ENCODE assay signal across 18 mouse cellular contexts in the genomic region with DNA sequence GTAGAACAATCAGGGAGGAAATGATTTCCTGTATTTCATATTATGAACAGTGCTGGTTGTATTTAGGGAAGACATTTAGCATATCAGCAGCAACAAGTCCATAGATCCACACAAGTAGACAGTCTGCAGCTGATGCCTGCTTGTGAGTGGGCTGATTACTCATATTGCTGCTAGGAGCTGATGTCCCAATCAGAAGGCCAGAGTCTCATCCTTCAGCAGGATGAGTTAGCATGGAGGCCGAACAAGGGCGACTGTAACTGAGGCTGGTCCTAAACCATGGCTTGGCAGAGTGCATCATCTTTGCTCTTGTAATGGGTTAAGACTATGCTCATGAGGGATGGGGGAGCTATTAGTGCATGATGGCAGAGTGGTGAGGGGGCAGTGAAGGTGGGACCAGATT.
"Had no signal": no experiment of that assay in that cellular context is flagged by ENCODE, and none has a peak within 500 bp of the region (broad histone marks: within the 10 kb centered on the region; RNA-seq: fewer than 3 reads in every experiment).

No protein-coding gene starts in this region.

- H3K27ac ChIP-seq: kidney, embryonic 15.5 days; limb, embryonic 12.5 days; liver, embryonic 13.5 days; lung, embryonic 15.5 days; macrophage; midbrain, embryonic 12.5 days; neural tube, embryonic 13.5 days; stomach, embryonic 15.5 days had no signal

- H3K4me3 ChIP-seq: kidney, embryonic 15.5 days; limb, embryonic 12.5 days; liver, embryonic 13.5 days; lung, embryonic 15.5 days; megakaryocyte, embryonic 14.5 days; midbrain, embryonic 12.5 days; neural tube, embryonic 13.5 days; stomach, embryonic 15.5 days had no signal

- ATAC-seq: liver, postnatal 0 days; midbrain, embryonic 16.5 days had no signal

- DNase-seq: kidney, adult 2 months; kidney, postnatal 14 days; liver; liver, embryonic 13.5 days; liver, postnatal 0 days; lung, postnatal 14 days; right cerebral cortex, postnatal 14 days; thymus, adult 2 months; thymus, postnatal 25 days had no signal
